Mouse (Mus musculus) lung, postnatal 0 days (tissue): ENCODE measurements at regions not wholly inside any gene's neighbourhood (a gene's known extent, or its start where the extent isn't known, plus 50 kb on each side); places are given as distances from the start of the nearest gene placed in this dataset.

Experiments used
- ATAC-seq: fragments of 200-750 bp; cut with Nextera tagmentation; 2 replicates; pipeline ENCODE4 v1.8.0; 2017; ENCODE audit warnings: moderate library complexity
- DNase-seq: peaks from one replicate; pipeline ENCODE4 v3.0.0-alpha.2; 2016; ENCODE audit warnings: low spot score
- H3K27ac ChIP-seq: fragments of 300-500 bp; sonication (generic); 2 replicates; pipeline ENCODE4 v1.5.1; 2014; ENCODE audit warnings: antibody characterized with exemption, mild to moderate bottlenecking, low read length, mixed read lengths
- H3K27me3 ChIP-seq: fragments of 300-500 bp; sonication (generic); replicated peaks from 2 replicates; pipeline ENCODE4 v1.6.1; 2014; ENCODE audit warnings: low read length, mixed read lengths; ENCODE audit not compliant: insufficient read depth
- H3K36me3 ChIP-seq: fragments of 300-500 bp; sonication (generic); 2 replicates; pipeline ENCODE4 v1.6.1; 2014; ENCODE audit warnings: low read length, mixed read lengths; ENCODE audit not compliant: insufficient read depth
- H3K4me1 ChIP-seq: fragments of 300-500 bp; sonication (generic); 2 replicates; pipeline ENCODE4 v1.6.1; 2014; ENCODE audit warnings: antibody characterized with exemption, low read depth, low read length, mixed read lengths; ENCODE audit not compliant: insufficient read depth
- H3K4me2 ChIP-seq: fragments of 300-500 bp; sonication (generic); replicated peaks from 2 replicates; pipeline ENCODE4 v1.6.1; 2014; ENCODE audit warnings: low read depth, mild to moderate bottlenecking, low read length, moderate library complexity, mixed read lengths
- H3K4me3 ChIP-seq: fragments of 300-500 bp; sonication (generic); 2 replicates; pipeline ENCODE4 v1.5.1; 2014; ENCODE audit warnings: low read depth, low read length
- H3K9ac ChIP-seq: fragments of 300-500 bp; sonication (generic); replicated peaks from 2 replicates; pipeline ENCODE4 v1.6.1; 2014; ENCODE audit warnings: low read depth, mild to moderate bottlenecking
- H3K9me3 ChIP-seq: fragments of 300-500 bp; sonication (generic); 2 replicates; pipeline ENCODE4 v1.6.1; 2016; ENCODE audit warnings: low read length, mixed read lengths
- CTCF ChIP-seq: IDR thresholded peaks from 2 replicates; pipeline ENCODE4 v1.5.1; 2016; ENCODE audit warnings: antibody characterized with exemption, mild to moderate bottlenecking
- EP300 ChIP-seq: IDR thresholded peaks from 2 replicates; pipeline ENCODE4 v1.6.1; 2016; ENCODE audit warnings: antibody characterized with exemption, mild to moderate bottlenecking, control low read depth
- WGBS: fragments of 180-500 bp; shearing (Covaris S2); extraction: QIAGEN DNeasy Blood & Tissue Kit; methylation state at CpG from one replicate; pipeline ENCODE4 v1.1.7; 2014; 5-methylcytosine and 5-hydroxymethylcytosine counted together

DNA sequence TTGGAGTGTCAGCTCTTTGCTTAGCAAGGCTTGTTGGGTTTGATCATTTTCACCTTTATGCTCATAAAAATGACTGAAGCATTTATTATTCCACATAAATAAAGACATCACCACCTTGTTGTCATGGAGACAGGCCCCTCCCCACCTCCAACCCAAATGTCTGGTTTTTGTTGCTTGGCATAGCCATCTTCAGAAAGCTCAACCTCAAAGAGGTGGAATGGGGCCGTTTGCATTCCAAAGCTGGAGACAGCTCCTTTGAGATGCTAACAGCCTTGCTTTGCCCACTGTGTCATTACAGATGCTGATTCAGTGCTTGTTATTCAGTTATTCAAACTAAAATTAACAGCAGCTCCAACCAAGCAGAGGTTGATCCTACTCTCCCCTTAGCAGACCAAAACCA, 51.9 kb upstream of the Lgalsl start:
- Histone ChIP-seq H3K4me1 (no peaks in the 10 kb centered on the region), H3K27ac (no peak overlapping the region), H3K9me3 (no peaks in the 10 kb centered on the region), H3K4me3 (no peak overlapping the region), H3K4me2 (no peak overlapping the region), H3K36me3 (no peaks in the 10 kb centered on the region), H3K27me3 (no peaks in the 10 kb centered on the region), H3K9ac (no peak overlapping the region)
- ATAC-seq (no peak), DNase-seq (no peak)
- 44% methylated on average over 1 of the region's 1 CpGs for WGBS
- TF ChIP-seq CTCF: no peak
- no peak for TF ChIP-seq EP300

DNA sequence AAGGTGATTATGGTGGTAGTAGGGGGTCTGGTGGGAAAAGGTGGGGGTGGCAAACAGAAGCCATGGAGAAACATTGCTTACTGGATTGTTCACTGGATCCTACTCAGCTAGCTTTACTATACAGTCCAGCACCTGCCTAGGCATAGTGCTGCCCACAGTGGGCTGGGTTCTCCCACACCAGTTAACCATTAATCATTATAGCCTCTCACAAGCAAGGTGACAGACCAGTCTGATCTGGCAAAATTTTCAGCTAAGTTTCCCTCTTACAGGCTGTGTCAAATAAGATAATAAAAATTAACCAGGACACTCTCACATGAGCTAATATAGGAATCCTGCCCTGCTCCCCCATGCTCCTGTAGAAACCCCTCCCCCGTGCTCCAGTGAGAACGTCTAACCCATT, 53.1 kb upstream of the Lgalsl start:
- TF ChIP-seq CTCF: no peak
- no peak for TF ChIP-seq EP300
- H3K27me3 ChIP-seq: no peaks in the 10 kb centered on the region
- H3K9ac ChIP-seq: no peak overlapping the region
- no peaks in the 10 kb centered on the region for H3K9me3 ChIP-seq
- H3K36me3 ChIP-seq: no peaks in the 10 kb centered on the region
- 59% methylated on average over 2 of the region's 2 CpGs for WGBS
- no peak overlapping the region for H3K27ac ChIP-seq
- H3K4me3 ChIP-seq: no peak overlapping the region
- no peaks in the 10 kb centered on the region for H3K4me1 ChIP-seq
- no peak for ATAC-seq
- DNase-seq: no peak
- H3K4me2 ChIP-seq: no peak overlapping the region

DNA sequence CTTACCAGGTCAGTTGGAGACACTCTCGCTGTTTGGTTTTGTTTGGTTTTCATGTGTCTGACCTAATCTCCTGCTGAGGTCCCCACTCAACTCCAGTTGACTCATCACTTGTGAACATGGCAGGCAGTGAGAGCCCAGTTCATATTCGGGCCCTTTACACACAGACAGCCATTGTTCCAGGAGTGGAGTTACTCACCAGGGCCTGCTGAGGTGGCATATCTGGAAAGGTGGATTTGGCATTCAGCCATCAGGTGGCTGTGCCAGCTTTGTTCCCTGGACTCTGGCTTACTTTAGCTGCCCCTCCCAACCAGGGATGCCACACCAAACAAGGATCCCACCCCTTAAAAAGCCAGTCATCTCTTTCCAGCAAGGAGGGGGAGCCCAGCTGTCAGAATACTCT, 56.2 kb upstream of the Lgalsl start:
- WGBS: 62% methylated on average over 2 of the region's 2 CpGs
- H3K4me2 ChIP-seq: no peak overlapping the region
- H3K27ac ChIP-seq: no peak overlapping the region
- no peak overlapping the region for H3K9ac ChIP-seq
- H3K9me3 ChIP-seq: no peaks in the 10 kb centered on the region
- no peaks in the 10 kb centered on the region for H3K4me1 ChIP-seq
- no peaks in the 10 kb centered on the region for H3K36me3 ChIP-seq
- TF ChIP-seq EP300: no peak
- no peak for TF ChIP-seq CTCF
- H3K4me3 ChIP-seq: no peak overlapping the region
- H3K27me3 ChIP-seq: no peaks in the 10 kb centered on the region
- peak; percentile 60 for ATAC-seq
- peak; percentile 36 for DNase-seq

GRCm38 (mm10) chr11:20890479-20890878, 59.6 kb upstream of the Lgalsl start:
- peak; percentile 41 for TF ChIP-seq CTCF
- TF ChIP-seq EP300: no peak
- WGBS: 78% methylated on average over 3 of the region's 3 CpGs
- ATAC-seq (no peak), DNase-seq (no peak)
- Histone ChIP-seq H3K27me3 (no peaks in the 10 kb centered on the region), H3K4me1 (no peaks in the 10 kb centered on the region), H3K9ac (no peak overlapping the region), H3K36me3 (no peaks in the 10 kb centered on the region), H3K27ac (no peak overlapping the region), H3K4me2 (no peak overlapping the region), H3K9me3 (no peaks in the 10 kb centered on the region), H3K4me3 (no peak overlapping the region)

DNA sequence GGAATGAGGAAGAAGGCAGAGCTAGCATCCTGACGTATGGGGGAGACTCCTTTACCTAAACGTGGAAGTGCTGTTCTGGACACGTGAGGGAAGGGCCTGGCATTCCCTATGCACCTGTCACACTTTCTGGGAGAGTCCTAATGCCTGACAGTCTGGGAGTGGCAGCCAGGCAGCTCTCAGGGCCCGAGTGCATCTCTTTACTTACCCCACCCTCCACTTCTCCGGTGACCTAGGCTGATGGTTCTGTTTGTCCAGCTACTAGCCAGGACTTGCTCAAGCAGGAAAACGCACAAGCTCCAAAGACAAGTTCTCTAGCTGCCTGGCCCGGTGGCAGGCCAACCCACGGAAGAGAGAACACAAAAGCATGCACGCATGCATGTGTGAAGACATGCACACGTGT, 60.9 kb upstream of the Lgalsl start:
- DNase-seq (peak; percentile 57), ATAC-seq (peak; percentile 33; the same call in 1 of the 2 replicates)
- no peaks in the 10 kb centered on the region for H3K9me3 ChIP-seq
- WGBS: 63% methylated on average over 10 of the region's 10 CpGs
- no peaks in the 10 kb centered on the region for H3K27me3 ChIP-seq
- H3K4me3 ChIP-seq: no peak overlapping the region
- no peak overlapping the region for H3K4me2 ChIP-seq
- peaks cover 7% of the 10 kb centered on the region; the same call in 1 of the 2 replicates for H3K4me1 ChIP-seq
- H3K9ac ChIP-seq: no peak overlapping the region
- H3K36me3 ChIP-seq: no peaks in the 10 kb centered on the region
- H3K27ac ChIP-seq: no peak overlapping the region
- TF ChIP-seq EP300: 0 out of 2 replicates have a peak, but pooled peaks have one; percentile 35
- TF ChIP-seq CTCF: no peak

DNA sequence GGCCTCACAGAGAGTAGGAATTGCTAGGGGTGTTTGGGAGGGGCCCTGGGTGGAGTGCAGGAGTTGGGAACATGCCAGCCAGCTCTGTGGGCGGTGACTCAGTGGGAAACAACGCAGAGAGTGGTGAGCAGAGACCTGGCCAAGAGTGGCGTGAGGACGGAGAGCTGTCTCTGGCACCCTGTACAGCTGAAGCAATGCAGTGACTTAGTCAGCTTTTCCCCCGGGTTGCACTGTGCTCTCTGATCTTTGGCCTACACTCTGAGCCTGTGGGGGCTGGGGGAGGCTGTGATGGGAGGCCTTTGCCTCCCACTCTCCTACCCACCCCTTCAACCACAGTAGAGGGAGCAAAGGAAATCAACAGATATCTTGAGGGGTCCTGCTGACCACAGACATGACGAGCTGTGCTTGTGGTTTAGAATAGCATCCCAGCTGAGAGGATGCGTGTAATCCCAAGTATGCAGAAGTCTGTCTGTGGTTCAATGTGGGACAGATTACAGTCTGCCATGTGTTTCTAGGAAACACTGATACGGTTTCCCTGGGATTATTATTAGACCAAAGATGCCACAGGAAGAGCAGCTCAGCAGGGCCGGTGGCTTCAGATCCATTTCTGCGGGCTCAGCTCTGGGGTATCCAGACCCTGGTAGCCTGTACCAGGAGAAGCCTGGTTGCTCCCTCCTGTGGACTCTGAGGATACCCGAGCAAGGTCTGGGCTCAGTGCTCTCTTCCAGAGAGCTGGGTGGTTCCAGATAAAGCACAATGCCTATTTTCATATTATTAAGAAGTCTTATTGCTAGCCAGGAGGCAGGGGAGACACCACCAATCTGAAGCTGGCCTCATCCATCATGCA, 65.6 kb upstream of the Lgalsl start:
- no peaks in the 10 kb centered on the region for H3K27me3 ChIP-seq
- peak overlapping the region; percentile 16; the same call in 1 of the 2 replicates for H3K27ac ChIP-seq
- no peak overlapping the region for H3K4me3 ChIP-seq
- WGBS: 29% methylated on average over 11 of the region's 11 CpGs
- no peaks in the 10 kb centered on the region for H3K36me3 ChIP-seq
- DNase-seq: peak; percentile 92
- peaks cover 7% of the 10 kb centered on the region; the same call in 1 of the 2 replicates for H3K4me1 ChIP-seq
- no peak overlapping the region for H3K4me2 ChIP-seq
- no peak overlapping the region for H3K9ac ChIP-seq
- no peaks in the 10 kb centered on the region for H3K9me3 ChIP-seq
- peak; percentile 87 for ATAC-seq
- TF ChIP-seq CTCF (no peak), EP300 (peak; percentile 58; the same call in 1 of the 2 replicates)
